Mouse (Mus musculus) right cerebral cortex, postnatal 36 days (tissue): ENCODE measurements at regions not wholly inside any gene's neighbourhood (a gene's known extent, or its start where the extent isn't known, plus 50 kb on each side); places are given as distances from the start of the nearest gene placed in this dataset.

ENCODE experiments used
- DNase-seq, 2 experiments: peaks; one replicate each; pipeline ENCODE4 v3.0.0; 2022; ENCODE audit warnings: low spot score in 2 of 2, mixed read lengths in 1 of 2

GRCm38 (mm10) chr7:111242646-111243045 lies 159.8 kb upstream of the Eif4g2 start:
- no peak for DNase-seq

- DNase-seq, result no peak
These were observed 158.7 kb upstream of the Eif4g2 start for GRCm38 (mm10) chr7:111241538-111241937.

DNA sequence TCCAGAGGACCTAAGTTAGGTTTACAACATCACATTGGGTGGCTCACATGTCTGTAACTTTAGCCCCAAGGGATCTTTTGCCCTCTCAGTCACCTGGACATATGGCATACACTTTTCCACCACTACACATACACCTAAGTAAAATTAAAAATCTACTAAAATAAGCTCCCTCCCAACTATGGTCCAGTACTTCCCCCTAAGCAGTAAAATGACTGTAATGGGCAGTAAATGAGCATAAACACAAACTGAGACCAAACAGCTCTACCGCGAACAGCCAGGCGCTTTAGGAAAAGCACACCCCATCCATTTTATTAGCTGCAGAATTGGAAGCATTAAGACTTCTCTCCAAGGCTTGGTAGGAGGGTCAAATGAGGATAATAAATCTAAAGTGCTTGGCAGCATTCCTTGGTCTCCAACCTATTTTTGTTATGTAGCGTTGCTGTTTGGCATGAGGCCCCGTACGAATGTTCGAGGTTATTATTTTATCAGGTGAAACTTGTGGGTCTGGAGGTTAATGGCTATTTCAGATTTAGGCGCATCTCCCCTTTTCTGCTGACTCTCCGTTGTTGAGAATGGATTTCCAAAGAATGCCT lies 157.5 kb upstream of the Eif4g2 start:
- DNase-seq, result no peak

- no peak for DNase-seq
These were observed 155.0 kb upstream of the Eif4g2 start for GRCm38 (mm10) chr7:111237819-111238218.

GRCm38 (mm10) chr7:111230630-111231029 lies 147.8 kb upstream of the Eif4g2 start:
- peak in 1 of 2 experiments; percentile 31 for DNase-seq

DNA sequence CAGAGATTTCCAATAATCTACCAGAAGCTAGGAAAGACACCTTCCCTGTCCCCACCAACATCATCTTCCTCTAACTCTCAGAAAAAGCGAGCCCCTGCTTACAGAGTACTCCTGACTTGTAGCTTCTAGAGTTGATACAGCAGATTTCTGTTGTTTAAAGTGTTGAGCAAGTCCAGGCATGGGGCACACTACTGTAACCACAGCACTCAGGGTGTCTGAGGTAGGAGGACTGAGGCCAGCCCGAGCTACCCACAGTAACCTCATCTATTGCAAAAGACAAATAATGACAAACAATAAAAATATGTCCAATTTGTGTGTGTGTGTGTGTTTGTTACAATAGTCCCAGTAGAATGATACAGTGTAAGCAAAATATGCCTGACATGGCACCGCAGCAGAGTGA lies 144.3 kb upstream of the Eif4g2 start:
- DNase-seq, result no peak

- no peak for DNase-seq
These were observed 143.3 kb upstream of the Eif4g2 start for GRCm38 (mm10) chr7:111226026-111226656.

- DNase-seq, result no peak
These were observed 132.8 kb upstream of the Eif4g2 start for GRCm38 (mm10) chr7:111215586-111215985.

DNA sequence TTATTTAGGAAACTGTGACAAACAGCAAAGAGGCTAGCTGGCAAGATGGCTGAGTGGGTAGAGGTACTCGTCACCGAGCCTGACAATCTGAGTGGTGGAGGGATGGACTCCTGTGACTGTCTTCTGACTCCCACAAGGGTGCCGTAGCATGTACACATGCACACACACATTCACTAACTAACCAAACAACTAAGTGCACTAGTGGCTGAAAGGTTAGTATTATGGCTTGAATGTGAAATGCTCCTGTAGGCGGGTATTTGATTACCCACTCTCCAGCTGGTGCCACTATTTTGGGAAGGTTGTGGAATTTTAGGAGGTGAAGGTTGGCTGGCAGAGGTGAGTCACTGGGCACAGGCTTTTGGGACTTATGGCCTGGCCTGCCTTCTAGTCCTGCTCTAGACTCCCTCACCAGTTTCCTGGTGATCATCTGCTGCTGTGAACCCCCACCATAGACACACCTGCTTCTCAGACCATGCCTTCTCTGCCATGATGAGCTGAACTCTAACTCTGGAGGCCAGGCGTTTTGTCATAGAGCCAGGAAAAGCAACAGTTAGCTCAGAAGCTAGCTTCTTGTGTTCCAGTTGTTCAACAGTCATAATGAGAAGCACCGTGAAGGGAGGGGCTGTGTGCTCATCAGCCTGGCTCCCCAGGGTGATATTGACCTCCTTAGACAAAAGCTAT lies 131.5 kb upstream of the Eif4g2 start:
- DNase-seq, result no peak

DNA sequence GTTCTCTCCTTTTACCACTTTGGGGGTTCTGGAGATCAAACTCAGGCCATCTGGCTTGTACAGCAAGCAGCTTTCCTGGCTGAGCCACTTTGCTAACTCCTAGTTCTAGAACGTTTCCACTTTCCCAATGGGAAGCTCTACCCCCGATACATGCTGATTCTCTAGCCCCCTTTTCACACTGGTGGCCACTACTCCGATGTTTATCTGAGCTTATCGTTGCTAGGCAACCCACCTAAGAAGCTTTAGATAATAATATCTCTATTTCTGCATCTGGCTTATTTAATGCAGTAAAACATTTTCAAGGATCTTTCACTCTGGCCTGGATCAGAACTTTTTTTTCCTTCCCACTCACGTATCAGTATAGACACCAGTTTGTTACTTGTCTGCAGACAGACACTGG lies 129.4 kb upstream of the Eif4g2 start:
- DNase-seq, result no peak

GRCm38 (mm10) chr7:111211641-111212040 lies 128.8 kb upstream of the Eif4g2 start:
- no peak for DNase-seq

DNA sequence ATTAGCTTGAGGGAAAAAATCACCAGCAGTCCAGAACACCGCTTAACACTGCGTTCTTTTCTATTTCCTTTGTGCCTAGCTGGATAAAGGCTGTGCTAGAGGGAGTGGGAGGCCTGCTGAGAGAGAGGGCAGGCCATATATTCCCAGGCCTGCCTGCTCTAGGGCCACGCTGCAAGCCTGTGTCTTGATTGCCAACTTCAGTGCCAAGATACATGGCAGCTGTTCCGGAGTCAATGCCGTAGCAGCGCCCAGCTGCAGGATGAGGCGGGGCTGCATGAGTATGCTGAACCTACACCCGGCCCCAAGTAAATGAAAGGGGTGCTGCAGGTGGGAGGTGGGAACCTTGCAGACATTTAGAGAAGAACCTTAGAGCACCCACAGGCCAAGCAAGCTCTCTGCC lies 127.5 kb upstream of the Eif4g2 start:
- DNase-seq, result no peak

DNA sequence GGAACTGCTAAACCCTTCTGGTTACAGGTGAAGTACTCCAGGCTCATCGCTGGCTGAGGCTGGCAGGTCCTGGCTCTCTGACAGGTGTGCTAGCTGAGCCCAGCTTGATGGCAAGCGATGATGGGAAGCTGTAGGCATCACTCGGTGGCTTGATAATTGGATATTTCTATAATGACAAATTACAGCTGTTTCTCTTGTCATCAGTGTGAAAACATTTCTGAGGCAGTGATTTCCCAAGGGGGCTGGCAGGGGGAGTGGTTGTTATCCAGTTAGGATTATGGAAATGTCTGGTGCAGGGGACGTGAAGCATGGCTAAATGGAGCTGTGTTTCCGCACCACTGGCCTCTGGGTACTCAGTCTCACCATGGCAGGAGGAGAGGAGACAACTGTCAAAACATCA lies 123.0 kb upstream of the Eif4g2 start:
- DNase-seq, result no peak

DNA sequence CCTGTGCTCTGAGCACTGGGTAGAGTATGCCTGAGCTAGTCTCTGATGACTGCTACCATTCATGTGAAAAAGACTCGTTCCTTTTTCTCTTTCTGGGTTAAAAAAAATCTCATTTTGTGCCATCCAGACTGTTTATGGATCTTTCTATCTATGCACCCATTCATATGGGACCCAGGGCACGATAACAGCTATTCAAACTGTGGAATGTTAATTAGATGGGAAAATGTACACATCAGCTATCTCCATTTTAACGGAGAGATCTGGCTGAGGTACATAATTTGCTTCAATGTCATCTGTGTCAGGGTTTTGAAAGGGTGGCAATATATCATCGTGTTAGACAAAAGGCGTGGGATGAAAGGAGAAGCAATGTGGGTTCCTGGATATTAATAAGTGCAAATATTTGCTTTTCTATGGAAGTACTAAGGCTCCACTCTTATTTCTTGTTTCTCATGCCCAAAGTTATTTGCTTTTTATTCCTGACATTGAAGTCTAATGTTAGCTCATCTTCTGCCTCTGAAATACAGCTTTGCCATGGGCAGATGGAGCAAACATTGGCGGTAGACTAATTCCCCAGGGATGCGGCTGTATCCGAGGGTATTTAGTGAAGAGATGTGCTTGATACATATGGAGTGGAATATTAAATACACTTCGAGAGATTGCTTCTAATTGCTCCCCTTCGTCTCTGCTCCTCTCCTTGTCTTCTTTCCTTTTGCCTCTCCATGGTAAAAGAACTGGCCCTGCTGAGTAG lies 116.0 kb upstream of the Eif4g2 start:
- no peak for DNase-seq

- DNase-seq, result no peak
These were observed 108.8 kb upstream of the Eif4g2 start for GRCm38 (mm10) chr7:111191674-111192073.

DNA sequence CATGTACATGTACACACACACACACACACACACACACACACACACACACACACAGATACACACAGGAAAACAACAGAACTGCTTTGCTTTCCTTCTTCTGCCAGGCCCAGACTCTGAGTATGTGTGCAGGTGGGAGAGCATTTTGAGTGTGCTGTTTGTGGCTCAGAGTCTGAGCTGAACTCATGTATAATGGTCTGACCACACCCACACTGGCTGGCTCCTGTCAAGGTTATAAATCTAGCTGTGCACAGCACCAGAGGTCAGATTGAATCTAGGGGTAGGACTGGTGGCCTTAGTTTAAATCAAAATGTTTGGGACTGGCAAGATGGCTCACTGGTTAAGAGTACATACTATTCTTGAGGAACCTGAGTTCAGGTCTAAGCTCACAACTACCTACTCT lies 108.4 kb upstream of the Eif4g2 start:
- DNase-seq, result no peak

GRCm38 (mm10) chr7:111189731-111190130 lies 106.9 kb upstream of the Eif4g2 start:
- DNase-seq, result no peak

- no peak for DNase-seq
These were observed 103.1 kb upstream of the Eif4g2 start for GRCm38 (mm10) chr7:111185954-111186353.

- no peak for DNase-seq
These were observed 100.7 kb upstream of the Eif4g2 start for GRCm38 (mm10) chr7:111183512-111183911.

- DNase-seq, result no peak
These were observed 99.5 kb upstream of the Eif4g2 start for GRCm38 (mm10) chr7:111182319-111182718.

DNA sequence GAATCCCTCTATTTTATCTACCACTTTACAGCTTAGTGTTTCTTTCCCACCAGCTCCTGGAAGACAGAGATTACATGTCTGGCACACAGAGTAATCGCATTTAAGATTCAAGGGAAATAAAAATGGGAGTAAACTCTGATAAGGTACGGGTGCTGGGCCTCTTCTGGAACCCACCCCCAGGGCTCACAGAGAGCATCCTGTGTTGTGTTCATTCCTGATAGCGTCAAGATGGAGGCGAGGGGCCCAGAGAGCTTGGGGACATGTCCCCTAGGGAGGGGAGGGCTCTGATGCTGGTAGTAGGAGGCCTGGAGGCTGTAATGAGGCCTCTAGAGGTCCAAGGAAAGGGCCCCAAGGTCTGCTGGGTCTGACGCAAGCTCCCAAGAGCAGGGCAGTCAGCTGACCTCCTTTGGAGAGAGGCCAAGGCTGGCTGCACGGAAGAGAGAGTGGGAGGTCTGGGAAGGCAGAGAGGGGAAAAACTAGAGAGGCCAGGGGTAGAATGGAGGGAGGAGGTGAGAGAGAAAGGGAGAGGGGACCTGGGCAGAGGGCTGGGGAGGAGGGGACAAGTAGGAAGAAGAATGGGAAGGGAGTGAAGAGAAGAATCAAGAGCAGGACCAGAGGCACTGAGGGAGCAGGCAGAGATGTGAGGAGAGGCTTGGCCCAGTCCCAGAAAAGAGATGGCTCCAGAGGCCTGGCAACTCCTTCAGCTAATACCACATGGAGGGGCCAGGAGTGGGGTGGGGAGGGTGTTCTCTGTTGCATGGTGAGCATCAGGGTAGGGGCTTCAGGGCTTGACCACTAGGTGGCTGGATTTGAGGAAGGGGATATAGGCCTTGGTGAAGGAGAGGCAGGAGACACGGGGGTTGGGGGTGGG lies 96.8 kb upstream of the Eif4g2 start:
- DNase-seq, result no peak
